Mouse (Mus musculus): Measurements from ENCODE around the gene Lingo2.

GRCm38 (mm10) chr4:36821914-36822313 is 129.6 kb downstream of the Lingo2 start:
- TF ChIP-seq HCFC1 (IDR thresholded peaks at IDR 0.05; ENCODE audit: low read depth, low read length) = no peak
- no peak for TF ChIP-seq CTCF (IDR thresholded peaks at IDR 0.05 in 2 of 3, conservative IDR thresholded peaks at IDR 0.05 in 1 of 3; ENCODE audit: control insufficient read depth in 1 of 3, insufficient read depth in 1 of 3, low read depth in 2 of 3, low read length in 3 of 3, poor library complexity in 1 of 3, severe bottlenecking in 1 of 3)
- no peak for TF ChIP-seq RCOR1 (IDR thresholded peaks at IDR 0.05; ENCODE audit: low read depth, low read length)
- TF ChIP-seq POLR2A (IDR thresholded peaks at IDR 0.05; ENCODE audit: control insufficient read depth in 1 of 2, insufficient read depth in 1 of 2, low read depth in 1 of 2, low read length in 2 of 2, poor library complexity in 1 of 2) = no peak
- TF ChIP-seq GABPA (IDR thresholded peaks at IDR 0.05; ENCODE audit: low read depth, low read length) = no peak
- TF ChIP-seq USF1 (IDR thresholded peaks at IDR 0.05; ENCODE audit: low read depth, low read length) = no peak
- no peak for TF ChIP-seq MAFK (IDR thresholded peaks at IDR 0.05; ENCODE audit: borderline replicate concordance, low read depth, low read length)
- TF ChIP-seq SIN3A (IDR thresholded peaks at IDR 0.05; ENCODE audit: low read length) = no peak

Data from MEL (cell line).